Mouse (Mus musculus) ES-Bruce4 (cell line): ENCODE results near the gene Stac.

Experiments
- CTCF ChIP-seq: IDR thresholded peaks from one replicate; pipeline ENCODE4 v1.8.1; 2011; ENCODE audit warnings: low read depth, low read length
- EP300 ChIP-seq: IDR thresholded peaks from 2 replicates; pipeline ENCODE4 v1.6.1; 2011; ENCODE audit warnings: low read depth, low read length; ENCODE audit not compliant: insufficient read depth
- POLR2A ChIP-seq: IDR thresholded peaks from one replicate; pipeline ENCODE4 v1.8.1; 2011; ENCODE audit warnings: low read length; ENCODE audit not compliant: insufficient read depth

DNA sequence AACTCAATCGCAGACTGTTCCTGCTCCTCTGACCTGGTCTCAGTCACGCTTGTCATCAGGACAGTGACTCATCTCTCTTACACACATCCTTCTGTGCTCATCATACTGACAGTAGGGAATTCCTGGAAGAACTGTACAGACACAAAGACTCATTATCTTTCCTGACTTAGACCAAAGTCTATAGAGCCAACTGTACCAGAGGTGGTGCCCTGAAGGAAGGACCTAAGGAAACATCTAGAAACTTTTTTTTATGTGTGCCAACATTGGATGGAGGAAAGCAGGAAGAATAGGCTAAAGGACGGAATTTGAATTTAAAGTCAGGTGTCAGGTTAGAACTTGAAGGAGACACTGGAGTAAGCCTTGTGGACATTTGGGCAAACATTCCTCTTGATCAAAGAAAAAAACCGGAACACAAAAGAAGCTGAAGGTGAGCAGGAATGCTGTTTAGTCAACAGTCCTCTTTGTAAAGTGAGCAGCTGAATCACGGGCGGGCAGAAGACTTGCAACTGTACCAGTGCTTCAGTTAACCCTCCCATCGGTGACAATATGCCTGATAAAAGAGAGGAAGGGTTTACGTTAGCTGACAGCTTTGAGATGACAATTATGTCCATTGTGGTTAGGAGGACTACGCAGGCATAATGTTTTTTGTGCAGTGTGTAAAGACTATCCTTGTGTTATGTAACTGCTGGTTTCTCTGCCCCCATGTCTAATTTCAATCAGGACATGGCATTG is 42.0 kb upstream of the Stac start:
- TF ChIP-seq CTCF: no peak
- no peak for TF ChIP-seq EP300
- no peak for TF ChIP-seq POLR2A
